Mouse (Mus musculus): ENCODE results near the gene Urb1. TPM values are rescaled to one million over a fixed set of nuclear protein-coding genes. Genes with fewer than 3 reads are reported as not detected.

Urb1 gene
- total RNA-seq, 2 experiments from 2014 or later: 13.3 to 14.5 TPM

- DNase-seq: no peak
Measured at GRCm38 (mm10) chr16:90822981-90823380, 12.8 kb upstream of the Urb1 start.

- no peak for DNase-seq
Measured at GRCm38 (mm10) chr16:90822284-90822935, 12.2 kb upstream of the Urb1 start.

GRCm38 (mm10) chr16:90821046-90821697, 11.0 kb upstream of the Urb1 start:
- no peak for DNase-seq

- DNase-seq: no peak
Measured at GRCm38 (mm10) chr16:90820326-90820725, 10.1 kb upstream of the Urb1 start.

GRCm38 (mm10) chr16:90812086-90812485, 1.9 kb upstream of the Urb1 start:
- DNase-seq: no peak

GRCm38 (mm10) chr16:90810716-90811256, 573 bp upstream of the Urb1 start:
- no peak for DNase-seq

- DNase-seq: no peak
Measured at GRCm38 (mm10) chr16:90804466-90804865, 5.7 kb downstream of the Urb1 start.

- peak; percentile 40 for DNase-seq
Measured at GRCm38 (mm10) chr16:90801928-90802327, 8.3 kb downstream of the Urb1 start.

GRCm38 (mm10) chr16:90801251-90801650, 9.0 kb downstream of the Urb1 start:
- no peak for DNase-seq

- peak; percentile 88 for DNase-seq
Measured at GRCm38 (mm10) chr16:90799840-90800239, 10.4 kb downstream of the Urb1 start.

- no peak for DNase-seq
Measured at GRCm38 (mm10) chr16:90798848-90799247, 11.4 kb downstream of the Urb1 start.

GRCm38 (mm10) chr16:90798446-90798845, 11.8 kb downstream of the Urb1 start:
- DNase-seq: no peak

GRCm38 (mm10) chr16:90794708-90795107, 15.5 kb downstream of the Urb1 start:
- DNase-seq: no peak

- DNase-seq: no peak
Measured at GRCm38 (mm10) chr16:90792500-90792899, 17.7 kb downstream of the Urb1 start.

- no peak for DNase-seq
Measured at GRCm38 (mm10) chr16:90792066-90792465, 18.1 kb downstream of the Urb1 start.

- DNase-seq: no peak
Measured at GRCm38 (mm10) chr16:90790946-90791345, 19.3 kb downstream of the Urb1 start.

GRCm38 (mm10) chr16:90788580-90788979, 21.6 kb downstream of the Urb1 start:
- no peak for DNase-seq

GRCm38 (mm10) chr16:90785257-90785656, 25.0 kb downstream of the Urb1 start:
- no peak for DNase-seq

- DNase-seq: peak; percentile 25
Measured at GRCm38 (mm10) chr16:90783302-90783701, 26.9 kb downstream of the Urb1 start.

GRCm38 (mm10) chr16:90779783-90780182, 30.4 kb downstream of the Urb1 start:
- no peak for DNase-seq

- no peak for DNase-seq
Measured at GRCm38 (mm10) chr16:90775946-90776520, 34.2 kb downstream of the Urb1 start.

GRCm38 (mm10) chr16:90774646-90775045, 35.6 kb downstream of the Urb1 start:
- DNase-seq: no peak

- no peak for DNase-seq
Measured at GRCm38 (mm10) chr16:90774216-90774615, 36.0 kb downstream of the Urb1 start.
